12 mouse cellular contexts compared by ENCODE assay signal in genomic region chr6:67317827-67318338, GRCm38 (mm10). TPM values are rescaled to one million over a fixed set of nuclear protein-coding genes. Genes with fewer than 3 reads are reported as not detected.
DNase-seq lines count a peak whose midpoint lies in the region; ATAC-seq and TF ChIP-seq lines count a peak whose summit lies in the region.
"Had no signal": no experiment of that assay in that cellular context is flagged by ENCODE, and none has a peak within 500 bp of the region (broad histone marks: within the 10 kb centered on the region; RNA-seq: fewer than 3 reads in every experiment).

No protein-coding gene starts in this region.

- no peaks in the 10 kb centered on the region for H3K9me3 ChIP-seq in forebrain, postnatal 0 days (ENCODE audit: low read length)
- H3K9me3 ChIP-seq: lung, embryonic 15.5 days; megakaryocyte, embryonic 14.5 days had no signal

- H3K9ac ChIP-seq in forebrain, postnatal 0 days = no peak overlapping the region
- H3K9ac ChIP-seq: lung, embryonic 15.5 days had no signal

- H3K4me1 ChIP-seq in forebrain, postnatal 0 days (ENCODE audit: insufficient read depth) = 0 out of 2 replicates have a peak, but pooled peaks cover 10% of the 10 kb centered on the region
- H3K4me1 ChIP-seq: lung, embryonic 15.5 days had no signal

- 65% methylated on average over 8 of the region's 8 CpGs for WGBS in forebrain, postnatal 0 days

- no peak for TF ChIP-seq CTCF in forebrain, postnatal 0 days (IDR thresholded peaks at IDR 0.05; ENCODE audit: low read depth)

- H3K4me3 ChIP-seq in forebrain, postnatal 0 days (ENCODE audit: low read depth, low read length) = no peak overlapping the region
- H3K4me3 ChIP-seq: lung, embryonic 15.5 days; megakaryocyte, embryonic 14.5 days had no signal

- no peaks in the 10 kb centered on the region for H3K36me3 ChIP-seq in forebrain, postnatal 0 days (ENCODE audit: insufficient read depth)
- H3K36me3 ChIP-seq: lung, embryonic 15.5 days had no signal

- H3K27ac ChIP-seq in forebrain, postnatal 0 days (ENCODE audit: low read depth, low read length) = no peak overlapping the region
- H3K27ac ChIP-seq: hindbrain, postnatal 0 days; lung, embryonic 15.5 days had no signal

- intact Hi-C loops in heart, postnatal 14 days (cut with DNase I) = loop anchor here (1.0 to 5.0 kb wide), 3 partner anchors 120 to 356 kb away; no protein-coding TSS in a partner anchor
- intact Hi-C loops in left cerebral cortex, postnatal 36 days (cut with DNase I) = loop anchor here (2.0 to 5.0 kb wide), 2 partner anchors 147 to 356 kb away; no protein-coding TSS in a partner anchor

- peak; percentile 29; the same call in 1 of the 2 replicates for ATAC-seq in frontal cortex, adult (ENCODE audit: low TSS enrichment)
- ATAC-seq in forebrain, postnatal 0 days = peak; percentile 72
- 0 out of 2 replicates have a peak, but pooled peaks have one; percentile 8 for ATAC-seq in megakaryocyte progenitor cell, adult 5-6 weeks (replicated peaks; ENCODE audit: poor library complexity)

- DNase-seq in frontal cortex, postnatal 14 days (ENCODE audit: low spot score in 2 of 2) = no peak
- DNase-seq in forebrain, postnatal 0 days = peak; percentile 38
- no peak for DNase-seq in heart, postnatal 14 days
- no peak for DNase-seq in left cerebral cortex, postnatal 36 days (ENCODE audit: low spot score in 2 of 2)
- no peak for DNase-seq in kidney, adult 18-20 months
- DNase-seq in kidney, adult 11 months = no peak

- H3K27me3 ChIP-seq in forebrain, postnatal 0 days (ENCODE audit: insufficient read depth, low read length) = no peaks in the 10 kb centered on the region
- H3K27me3 ChIP-seq: lung, embryonic 15.5 days; megakaryocyte, embryonic 14.5 days had no signal

- no peak overlapping the region for H3K4me2 ChIP-seq in forebrain, postnatal 0 days (ENCODE audit: low read depth)
- H3K4me2 ChIP-seq: lung, embryonic 15.5 days had no signal

RNA-seq across cellular contexts. Expression of gene Il12rb2, which starts 58.1 kb away (rescaled TPM):
- total RNA-seq in forebrain, postnatal 0 days (2014; rRNA removed) = 0.05 and 0.08 TPM in 2 replicates
- 0.08 TPM in 1 of 2 replicates, not detected in the other for polyA plus RNA-seq in forebrain, postnatal 0 days (2015; fragmentation: Nextera tagmentation; extraction: Ambion mirVana)
- 6.8 and 7.8 TPM in 2 replicates for total RNA-seq in megakaryocyte progenitor cell, adult 5-6 weeks (2015)
- 1.1 and 3.2 TPM in 2 replicates for total RNA-seq in megakaryocyte progenitor cell, adult 5-6 weeks (2017)
- total RNA-seq in heart, postnatal 14 days (2021) = under 1 TPM; 0.17 to 0.49 TPM
- under 1 TPM; 0.18 to 0.35 TPM for total RNA-seq in left cerebral cortex, postnatal 36 days (2021)
- polyA plus RNA-seq: hindbrain, postnatal 0 days; limb, embryonic 11.5 days had no signal

Comparison
In these comparisons a context has a peak if more than half of its experiments do, and no peak if none do; other contexts are left out.
1. ATAC-seq: peak in every context shown above with its lines; median percentile 72 in forebrain, postnatal 0 days; 29 in frontal cortex, adult; 8 in megakaryocyte progenitor cell, adult 5-6 weeks.